Mouse (Mus musculus) myocyte (in vitro differentiated cells): Measurements from ENCODE around the gene Kalrn.

Experiments
- CEBPB ChIP-seq: IDR thresholded peaks from 2 replicates; pipeline ENCODE4 v1.6.1; 2011; ENCODE audit warnings: mild to moderate bottlenecking, moderate library complexity; ENCODE audit not compliant: poor library complexity, insufficient read depth, severe bottlenecking
- E2F4 ChIP-seq: IDR thresholded peaks from one replicate; pipeline ENCODE4 v1.6.1; 2011; ENCODE audit warnings: mild to moderate bottlenecking, control low read depth, moderate library complexity; ENCODE audit not compliant: insufficient read depth
- MYOG ChIP-seq, 3 experiments: IDR thresholded peaks; one replicate each; pipeline ENCODE4 v1.6.1; 2011; ENCODE audit warnings: control low read depth in 2 of 3, low read depth in 2 of 3, mild to moderate bottlenecking in 2 of 3; ENCODE audit not compliant: insufficient read length in 2 of 3, control insufficient read depth in 1 of 3, insufficient read depth in 1 of 3
- POLR2A ChIP-seq: IDR thresholded peaks from one replicate; pipeline ENCODE4 v1.6.1; 2011; ENCODE audit warnings: low read depth, mild to moderate bottlenecking, control low read depth, moderate library complexity; ENCODE audit not compliant: insufficient read length
- POLR2AphosphoS2 ChIP-seq: IDR thresholded peaks from one replicate; pipeline ENCODE4 v1.6.1; 2011; ENCODE audit warnings: low read depth, control low read depth; ENCODE audit not compliant: insufficient read length
- REST ChIP-seq: IDR thresholded peaks from one replicate; pipeline ENCODE4 v1.6.1; 2011; ENCODE audit warnings: mild to moderate bottlenecking, control low read depth, moderate library complexity; ENCODE audit not compliant: insufficient read depth, insufficient read length
- TCF12 ChIP-seq: IDR thresholded peaks from one replicate; pipeline ENCODE4 v1.6.1; 2011; ENCODE audit warnings: mild to moderate bottlenecking, control low read depth; ENCODE audit not compliant: poor library complexity, insufficient read depth, severe bottlenecking
- TCF3 ChIP-seq: IDR thresholded peaks from one replicate; pipeline ENCODE4 v1.6.1; 2011; ENCODE audit warnings: low read depth, control low read depth; ENCODE audit not compliant: insufficient read length
- USF1 ChIP-seq: IDR thresholded peaks from one replicate; pipeline ENCODE4 v1.6.1; 2011; ENCODE audit warnings: low read depth, mild to moderate bottlenecking, control low read depth, moderate library complexity

DNA sequence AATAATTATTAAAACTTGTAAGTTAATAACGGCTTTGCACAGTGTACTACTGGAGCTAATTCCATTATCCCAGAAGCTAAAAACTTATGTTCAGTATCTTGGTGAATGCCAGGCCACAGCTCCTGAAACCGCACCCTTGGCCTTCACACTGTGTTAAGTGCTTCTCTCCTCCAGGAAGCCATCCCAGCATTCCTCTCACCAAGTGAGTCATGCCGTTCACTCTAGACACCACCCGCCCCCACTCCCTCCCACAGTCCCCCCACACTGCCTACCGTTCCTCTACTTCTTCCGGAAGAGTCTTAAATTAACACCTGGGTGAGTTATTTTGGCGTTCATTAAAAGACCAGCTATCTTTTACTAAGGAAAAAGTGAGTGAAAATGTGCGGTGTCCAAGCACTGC is 82.8 kb downstream of the Kalrn start:
- TF ChIP-seq TCF12 (no peak), POLR2A (no peak), POLR2AphosphoS2 (peak; percentile 14), REST (no peak), USF1 (no peak), E2F4 (no peak), TCF3 (no peak), MYOG (IDR thresholded peaks at IDR 0.05; ENCODE audit: control insufficient read depth in 1 of 3, insufficient read depth in 1 of 3, insufficient read length in 2 of 3, low read depth in 2 of 3) (no peak), CEBPB (no peak)
